Mouse (Mus musculus) thymus, adult 18-20 months (tissue): ENCODE measurements around the gene Wfdc10.

Source experiments
- DNase-seq, 2 experiments: peaks; one replicate each; pipeline ENCODE4 v3.0.0; 2022; ENCODE audit warnings: mixed read lengths in 2 of 2

Wfdc10 gene

DNA sequence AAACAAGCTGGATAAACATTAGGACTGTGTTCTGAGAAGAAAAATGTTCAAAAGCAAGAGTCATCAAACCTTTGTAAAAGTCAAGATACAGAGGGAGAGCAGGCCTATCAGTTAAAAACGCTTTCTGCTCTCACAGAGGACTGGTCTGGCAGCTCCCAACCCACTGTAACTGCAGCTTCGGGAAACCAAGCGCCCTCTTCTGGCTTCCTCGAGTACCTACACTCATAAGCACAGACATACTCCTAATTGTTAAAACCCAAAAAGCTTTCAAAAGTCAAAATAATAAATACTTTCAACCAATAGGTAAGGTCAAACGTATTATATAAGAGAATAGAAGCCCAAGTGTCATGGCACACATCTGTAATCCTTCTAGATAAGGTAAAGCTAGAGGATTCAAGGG lies 48.4 kb downstream of the Wfdc10 start:
- no peak for DNase-seq

DNA sequence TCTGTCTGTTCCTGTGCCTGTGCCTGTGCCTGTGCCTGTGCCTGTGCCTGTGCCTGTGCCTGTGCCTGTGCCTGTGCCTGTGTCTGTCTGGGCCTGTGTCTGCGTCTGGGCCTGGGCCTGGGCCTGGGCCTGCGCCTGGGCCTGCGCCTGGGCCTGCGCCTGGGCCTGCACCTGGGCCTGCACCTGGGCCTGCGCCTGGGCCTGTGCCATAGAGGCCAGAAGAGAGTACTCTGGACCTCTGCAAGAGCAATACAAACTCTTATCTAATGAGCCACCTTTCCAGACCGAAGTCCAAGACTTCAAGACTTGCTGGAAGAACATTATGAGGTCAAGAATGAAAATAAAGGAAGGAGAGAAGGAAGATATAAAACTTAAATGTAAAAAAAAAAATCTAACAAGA lies 49.5 kb downstream of the Wfdc10 start:
- DNase-seq, result no peak

GRCm38 (mm10) chr2:164705991-164706390 lies 50.1 kb downstream of the Wfdc10 start:
- no peak for DNase-seq
